Mouse (Mus musculus): Measurements from ENCODE around the gene Krtap28-10.

DNA sequence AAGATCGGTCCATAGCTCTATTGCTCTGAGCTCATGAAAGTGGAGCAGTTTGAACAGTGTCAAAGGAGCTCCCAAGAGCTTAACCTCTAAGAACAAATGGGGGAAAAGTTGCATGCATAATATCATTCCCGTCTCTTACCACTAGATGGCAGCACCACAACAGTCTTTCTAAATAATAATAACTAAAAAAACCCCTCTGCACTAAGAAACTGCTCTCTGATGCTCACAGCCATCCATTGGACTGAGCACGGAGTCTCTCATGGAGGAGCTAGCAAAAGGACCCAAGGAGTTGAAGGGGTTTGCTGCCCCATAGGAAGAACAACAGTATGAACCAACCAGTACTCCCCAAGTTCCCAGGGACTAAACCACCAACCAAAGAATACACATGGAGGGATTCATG, 22.6 kb upstream of the Krtap28-10 start:
- TF ChIP-seq USF1 (IDR thresholded peaks at IDR 0.05; ENCODE audit: low read depth, low read length) (no peak), E2F4 (IDR thresholded peaks at IDR 0.05; ENCODE audit: insufficient replicate concordance, low read depth, low read length) (no peak), EP300 (IDR thresholded peaks at IDR 0.05; ENCODE audit: low read length) (no peak), CTCF (conservative IDR thresholded peaks at IDR 0.05 in 1 of 2, IDR thresholded peaks at IDR 0.05 in 1 of 2; ENCODE audit: low read depth in 2 of 2, low read length in 2 of 2) (peak; percentile 79 to 85), MAX (IDR thresholded peaks at IDR 0.05; ENCODE audit: low read length) (no peak), MYC (IDR thresholded peaks at IDR 0.05; ENCODE audit: low read depth, low read length) (no peak), ZMIZ1 (IDR thresholded peaks at IDR 0.05; ENCODE audit: low read depth, low read length) (no peak), HCFC1 (IDR thresholded peaks at IDR 0.05; ENCODE audit: low read depth, low read length) (no peak), SIN3A (IDR thresholded peaks at IDR 0.05; ENCODE audit: low read length) (no peak), POLR2A (IDR thresholded peaks at IDR 0.05; ENCODE audit: low read depth, low read length) (no peak), JUND (conservative IDR thresholded peaks at IDR 0.05; ENCODE audit: low read depth, low read length) (no peak), NRF1 (IDR thresholded peaks at IDR 0.05; ENCODE audit: low read depth, low read length) (no peak)
